Mouse (Mus musculus): ENCODE measurements around the gene Rbm47. TPM values are rescaled to one million over a fixed set of nuclear protein-coding genes. Genes with fewer than 3 reads are reported as not detected.

Rbm47 gene
- polyA plus RNA-seq, 1 experiment from 2014 or later: 18.8 TPM

GRCm38 (mm10) chr5:66088247-66088901 is 84.5 kb downstream of the Rbm47 start:
- Histone ChIP-seq H3K4me3 (ENCODE audit: low read depth, low read length) (no peak overlapping the region), H3K9ac (no peak overlapping the region), H3K9me3 (ENCODE audit: low read depth, low read length) (no peaks in the 10 kb centered on the region), H3K27ac (ENCODE audit: low read depth) (no peak overlapping the region), H3K4me2 (no peak overlapping the region), H3K27me3 (ENCODE audit: insufficient read depth, low read length) (no peaks in the 10 kb centered on the region), H3K4me1 (ENCODE audit: insufficient read depth) (no peaks in the 10 kb centered on the region; the same call in 1 of the 2 replicates), H3K36me3 (ENCODE audit: insufficient read depth) (no peaks in the 10 kb centered on the region)
- DNase-seq (no peak), ATAC-seq (ENCODE audit: insufficient read depth) (no peak)
- no peak for TF ChIP-seq CTCF (IDR thresholded peaks at IDR 0.05; ENCODE audit: low read depth)
- WGBS: 79% methylated on average over 4 of the region's 4 CpGs

GRCm38 (mm10) chr5:66086952-66087351 is 86.0 kb downstream of the Rbm47 start:
- no peak overlapping the region for H3K27ac ChIP-seq (ENCODE audit: low read depth)
- no peak for TF ChIP-seq CTCF (IDR thresholded peaks at IDR 0.05; ENCODE audit: low read depth)
- H3K9ac ChIP-seq: no peak overlapping the region
- 87% methylated on average over 9 of the region's 9 CpGs for WGBS
- peaks cover 4% of the 10 kb centered on the region for H3K4me1 ChIP-seq (ENCODE audit: insufficient read depth)
- no peaks in the 10 kb centered on the region for H3K9me3 ChIP-seq (ENCODE audit: low read depth, low read length)
- H3K36me3 ChIP-seq (ENCODE audit: insufficient read depth): no peaks in the 10 kb centered on the region
- ATAC-seq (ENCODE audit: insufficient read depth) (no peak), DNase-seq (no peak)
- no peaks in the 10 kb centered on the region for H3K27me3 ChIP-seq (ENCODE audit: insufficient read depth, low read length)
- H3K4me3 ChIP-seq (ENCODE audit: low read depth, low read length): no peak overlapping the region
- H3K4me2 ChIP-seq: no peak overlapping the region

DNA sequence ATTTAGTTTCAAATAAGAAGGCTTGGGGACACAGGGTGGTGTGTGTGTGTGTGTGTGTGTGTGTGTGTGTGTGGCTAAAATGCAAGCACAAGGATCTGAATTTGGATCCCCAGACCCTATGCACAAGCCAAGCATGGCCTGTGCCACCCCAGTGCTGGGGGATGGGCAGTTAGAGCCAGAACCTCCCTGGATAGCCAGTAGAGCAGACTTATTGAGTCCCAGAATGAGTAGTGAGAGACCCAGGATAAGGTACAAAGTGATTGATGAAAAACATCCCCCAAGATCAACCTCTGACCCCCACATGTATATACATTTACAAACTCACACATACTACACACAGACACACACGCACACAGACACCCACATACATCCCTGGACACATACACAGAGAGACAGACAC is 86.6 kb downstream of the Rbm47 start:
- no peaks in the 10 kb centered on the region for H3K9me3 ChIP-seq (ENCODE audit: low read depth, low read length)
- H3K4me2 ChIP-seq: no peak overlapping the region
- no peak overlapping the region for H3K27ac ChIP-seq (ENCODE audit: low read depth)
- no peak for TF ChIP-seq CTCF (IDR thresholded peaks at IDR 0.05; ENCODE audit: low read depth)
- peaks cover 4% of the 10 kb centered on the region for H3K4me1 ChIP-seq (ENCODE audit: insufficient read depth)
- WGBS: 79% methylated on average over 1 of the region's 1 CpGs
- H3K27me3 ChIP-seq (ENCODE audit: insufficient read depth, low read length): no peaks in the 10 kb centered on the region
- H3K36me3 ChIP-seq (ENCODE audit: insufficient read depth): no peaks in the 10 kb centered on the region
- no peak for DNase-seq
- no peak for ATAC-seq (ENCODE audit: insufficient read depth)
- H3K9ac ChIP-seq: no peak overlapping the region
- no peak overlapping the region for H3K4me3 ChIP-seq (ENCODE audit: low read depth, low read length)

GRCm38 (mm10) chr5:66085478-66085877 is 87.4 kb downstream of the Rbm47 start:
- TF ChIP-seq CTCF (IDR thresholded peaks at IDR 0.05; ENCODE audit: low read depth): no peak
- no peak for ATAC-seq (ENCODE audit: insufficient read depth)
- peak; percentile 66 for DNase-seq
- WGBS: 25% methylated on average over 4 of the region's 4 CpGs
- Histone ChIP-seq H3K9ac (no peak overlapping the region), H3K27ac (ENCODE audit: low read depth) (no peak overlapping the region), H3K4me3 (ENCODE audit: low read depth, low read length) (no peak overlapping the region), H3K4me2 (no peak overlapping the region), H3K27me3 (ENCODE audit: insufficient read depth, low read length) (no peaks in the 10 kb centered on the region), H3K9me3 (ENCODE audit: low read depth, low read length) (no peaks in the 10 kb centered on the region), H3K4me1 (ENCODE audit: insufficient read depth) (peaks cover 4% of the 10 kb centered on the region), H3K36me3 (ENCODE audit: insufficient read depth) (no peaks in the 10 kb centered on the region)

DNA sequence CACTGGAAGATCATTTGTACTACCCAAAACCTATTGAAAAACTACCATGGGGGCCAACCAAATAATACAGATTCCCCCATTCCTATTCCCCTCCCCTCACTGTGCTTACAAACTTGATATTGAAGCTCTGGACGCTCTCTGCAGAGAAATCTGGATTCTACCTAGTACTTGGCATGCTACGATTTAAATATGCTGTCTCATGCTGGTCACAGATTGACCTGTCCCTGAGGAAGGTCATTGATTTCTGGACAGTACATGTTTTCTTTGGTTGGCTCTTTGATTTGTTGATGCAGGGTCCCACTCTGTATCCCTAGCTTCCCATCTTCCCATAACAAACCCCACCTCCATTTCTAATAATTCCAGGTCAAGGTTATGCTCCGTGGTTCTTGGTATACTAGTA is 88.4 kb downstream of the Rbm47 start:
- DNase-seq (no peak), ATAC-seq (ENCODE audit: insufficient read depth) (no peak)
- Histone ChIP-seq H3K36me3 (ENCODE audit: insufficient read depth) (no peaks in the 10 kb centered on the region), H3K4me1 (ENCODE audit: insufficient read depth) (peaks cover 4% of the 10 kb centered on the region), H3K27me3 (ENCODE audit: insufficient read depth, low read length) (no peaks in the 10 kb centered on the region), H3K9me3 (ENCODE audit: low read depth, low read length) (no peaks in the 10 kb centered on the region), H3K4me3 (ENCODE audit: low read depth, low read length) (no peak overlapping the region), H3K9ac (no peak overlapping the region), H3K27ac (ENCODE audit: low read depth) (no peak overlapping the region), H3K4me2 (no peak overlapping the region)
- 85% methylated on average over 3 of the region's 3 CpGs for WGBS
- TF ChIP-seq CTCF (IDR thresholded peaks at IDR 0.05; ENCODE audit: low read depth): no peak

- TF ChIP-seq CTCF (IDR thresholded peaks at IDR 0.05; ENCODE audit: low read depth): peak; percentile 72
- Histone ChIP-seq H3K27ac (ENCODE audit: low read depth) (no peak overlapping the region), H3K4me3 (ENCODE audit: low read depth, low read length) (no peak overlapping the region), H3K9ac (no peak overlapping the region), H3K27me3 (ENCODE audit: insufficient read depth, low read length) (no peaks in the 10 kb centered on the region), H3K4me1 (ENCODE audit: insufficient read depth) (peaks cover 4% of the 10 kb centered on the region), H3K9me3 (ENCODE audit: low read depth, low read length) (no peaks in the 10 kb centered on the region), H3K4me2 (no peak overlapping the region), H3K36me3 (ENCODE audit: insufficient read depth) (no peaks in the 10 kb centered on the region)
- WGBS: 46% methylated on average over 7 of the region's 7 CpGs
- DNase-seq (peak; percentile 76), ATAC-seq (ENCODE audit: insufficient read depth) (no peak)
Measured at GRCm38 (mm10) chr5:66083350-66083749, 89.6 kb downstream of the Rbm47 start.

DNA sequence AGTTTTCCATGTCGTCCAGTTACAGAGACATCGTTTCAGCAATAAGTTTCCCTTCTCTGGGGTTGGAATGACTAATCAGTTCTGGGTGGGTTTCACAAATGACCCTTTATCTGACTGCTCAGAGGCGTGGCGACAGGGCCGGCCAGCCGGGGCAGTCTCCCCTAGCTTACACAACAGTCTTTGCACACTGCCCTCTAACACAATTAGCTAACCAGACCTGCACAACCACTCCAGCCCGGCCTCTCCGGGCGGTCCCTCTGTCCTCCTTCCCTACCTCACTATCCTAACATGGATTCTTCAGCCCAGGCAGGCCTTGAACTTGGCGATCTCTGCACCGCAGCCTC is 90.7 kb downstream of the Rbm47 start:
- 50% methylated on average over 11 of the region's 11 CpGs for WGBS
- Histone ChIP-seq H3K9me3 (ENCODE audit: low read depth, low read length) (no peaks in the 10 kb centered on the region), H3K27me3 (ENCODE audit: insufficient read depth, low read length) (no peaks in the 10 kb centered on the region), H3K36me3 (ENCODE audit: insufficient read depth) (no peaks in the 10 kb centered on the region), H3K4me1 (ENCODE audit: insufficient read depth) (peaks cover 4% of the 10 kb centered on the region), H3K9ac (no peak overlapping the region), H3K4me2 (peak overlapping the region; percentile 51; the same call in 1 of the 2 replicates), H3K27ac (ENCODE audit: low read depth) (peak overlapping the region; percentile 85), H3K4me3 (ENCODE audit: low read depth, low read length) (no peak overlapping the region)
- no peak for TF ChIP-seq CTCF (IDR thresholded peaks at IDR 0.05; ENCODE audit: low read depth)
- DNase-seq: peak; percentile 27
- no peak for ATAC-seq (ENCODE audit: insufficient read depth)

Data from lung, embryonic 14.5 days (tissue).